Mouse (Mus musculus): Measurements from ENCODE around the gene Ldlrad2. TPM values are rescaled to one million over a fixed set of nuclear protein-coding genes. Genes with fewer than 3 reads are reported as not detected.

Gene Ldlrad2
- polyA plus RNA-seq, 1 experiment = not detected

- H3K27ac ChIP-seq (ENCODE audit: control insufficient read depth, insufficient read depth, low read depth, low read length, poor library complexity) = no peak overlapping the region
- TF ChIP-seq CTCF (IDR thresholded peaks at IDR 0.05; ENCODE audit: control insufficient read depth, insufficient read depth, low read length) (no peak), POLR2A (IDR thresholded peaks at IDR 0.05; ENCODE audit: borderline replicate concordance, control insufficient read depth, low read depth, low read length) (no peak)
- no peak overlapping the region for H3K4me3 ChIP-seq (replicated peaks; ENCODE audit: control insufficient read depth, low read depth, low read length)
- no peaks in the 10 kb centered on the region; the same call in 1 of the 2 replicates for H3K4me1 ChIP-seq (ENCODE audit: control insufficient read depth, insufficient read depth, low read length)
- 35% methylated on average over 4 of the region's 4 CpGs for WGBS
Observed at GRCm38 (mm10) chr4:137579789-137580188, 5.4 kb upstream of the Ldlrad2 start.

GRCm38 (mm10) chr4:137578181-137578845 is 3.9 kb upstream of the Ldlrad2 start:
- Histone ChIP-seq H3K4me3 (replicated peaks; ENCODE audit: control insufficient read depth, low read depth, low read length) (no peak overlapping the region), H3K27ac (ENCODE audit: control insufficient read depth, insufficient read depth, low read depth, low read length, poor library complexity) (no peak overlapping the region), H3K4me1 (ENCODE audit: control insufficient read depth, insufficient read depth, low read length) (no peaks in the 10 kb centered on the region; the same call in 1 of the 2 replicates)
- TF ChIP-seq CTCF (IDR thresholded peaks at IDR 0.05; ENCODE audit: control insufficient read depth, insufficient read depth, low read length) (peak; percentile 51; the same call in 1 of the 2 replicates), POLR2A (IDR thresholded peaks at IDR 0.05; ENCODE audit: borderline replicate concordance, control insufficient read depth, low read depth, low read length) (0 out of 2 replicates have a peak, but pooled peaks have one; percentile 16)
- 4% methylated on average over 39 of the region's 39 CpGs for WGBS

- TF ChIP-seq CTCF (IDR thresholded peaks at IDR 0.05; ENCODE audit: control insufficient read depth, insufficient read depth, low read length) (no peak), POLR2A (IDR thresholded peaks at IDR 0.05; ENCODE audit: borderline replicate concordance, control insufficient read depth, low read depth, low read length) (no peak)
- 93% methylated on average over 12 of the region's 12 CpGs for WGBS
- H3K4me3 ChIP-seq (replicated peaks; ENCODE audit: control insufficient read depth, low read depth, low read length) = no peak overlapping the region
- no peak overlapping the region for H3K27ac ChIP-seq (ENCODE audit: control insufficient read depth, insufficient read depth, low read depth, low read length, poor library complexity)
- no peaks in the 10 kb centered on the region; the same call in 1 of the 2 replicates for H3K4me1 ChIP-seq (ENCODE audit: control insufficient read depth, insufficient read depth, low read length)
Observed at GRCm38 (mm10) chr4:137577486-137577885, 3.1 kb upstream of the Ldlrad2 start.

DNA sequence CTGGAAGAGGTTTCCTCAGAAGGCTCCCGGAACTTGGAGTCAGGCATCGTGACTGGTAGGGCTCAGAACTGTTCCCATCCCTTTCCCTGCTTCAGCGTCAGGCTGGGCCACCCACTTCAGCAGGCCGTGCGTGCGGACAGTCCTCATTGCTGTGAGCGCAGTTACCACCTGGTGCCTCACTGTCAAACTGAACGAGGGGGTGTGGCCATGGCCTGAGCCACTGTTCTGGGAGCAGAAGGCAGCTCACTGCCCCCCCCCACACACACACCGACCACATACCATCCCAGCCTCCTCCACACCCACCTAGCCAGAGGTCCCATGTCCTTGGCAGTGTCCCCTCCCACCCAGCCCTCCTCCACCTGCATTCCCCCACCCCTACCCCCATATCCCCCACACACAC is 4.5 kb downstream of the Ldlrad2 start:
- H3K27ac ChIP-seq (ENCODE audit: control insufficient read depth, insufficient read depth, low read depth, low read length, poor library complexity) = no peak overlapping the region
- H3K4me3 ChIP-seq (replicated peaks; ENCODE audit: control insufficient read depth, low read depth, low read length) = no peak overlapping the region
- no peaks in the 10 kb centered on the region for H3K4me1 ChIP-seq (ENCODE audit: control insufficient read depth, insufficient read depth, low read length)
- WGBS = 80% methylated on average over 9 of the region's 9 CpGs
- no peak for TF ChIP-seq CTCF (IDR thresholded peaks at IDR 0.05; ENCODE audit: control insufficient read depth, insufficient read depth, low read length)
- TF ChIP-seq POLR2A (IDR thresholded peaks at IDR 0.05; ENCODE audit: borderline replicate concordance, control insufficient read depth, low read depth, low read length) = no peak

DNA sequence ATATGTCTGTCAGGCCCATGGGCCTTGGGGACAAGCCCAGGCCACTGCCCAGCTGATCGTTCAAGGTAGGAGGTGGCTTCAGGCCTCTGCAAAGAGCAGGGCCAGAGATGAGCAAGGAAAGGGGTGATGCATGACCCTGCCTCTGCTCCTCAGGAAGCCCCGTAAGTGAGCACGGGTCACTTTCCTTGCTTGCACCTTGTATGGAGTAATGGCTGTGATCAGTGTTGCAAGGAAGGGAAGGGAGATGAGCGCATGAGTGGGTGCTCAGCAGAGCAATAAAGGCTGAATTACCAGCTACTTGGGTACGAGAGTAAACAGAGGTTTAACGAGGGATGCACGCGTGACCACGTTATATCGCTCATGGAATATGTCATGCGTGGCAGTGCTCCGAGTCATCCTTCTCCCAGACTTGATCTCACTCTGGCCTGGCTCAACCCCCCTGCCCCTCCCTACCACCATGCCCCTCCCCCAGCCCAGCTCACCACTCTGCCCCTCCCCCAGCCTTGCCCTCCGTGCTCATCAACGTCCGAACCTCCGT is 17.6 kb downstream of the Ldlrad2 start:
- WGBS = 85% methylated on average over 16 of the region's 16 CpGs
- no peak overlapping the region for H3K27ac ChIP-seq (ENCODE audit: control insufficient read depth, insufficient read depth, low read depth, low read length, poor library complexity)
- no peak overlapping the region for H3K4me3 ChIP-seq (replicated peaks; ENCODE audit: control insufficient read depth, low read depth, low read length)
- no peak for TF ChIP-seq CTCF (IDR thresholded peaks at IDR 0.05; ENCODE audit: control insufficient read depth, insufficient read depth, low read length)
- TF ChIP-seq POLR2A (IDR thresholded peaks at IDR 0.05; ENCODE audit: borderline replicate concordance, control insufficient read depth, low read depth, low read length) = no peak
- H3K4me1 ChIP-seq (ENCODE audit: control insufficient read depth, insufficient read depth, low read length) = no peaks in the 10 kb centered on the region

DNA sequence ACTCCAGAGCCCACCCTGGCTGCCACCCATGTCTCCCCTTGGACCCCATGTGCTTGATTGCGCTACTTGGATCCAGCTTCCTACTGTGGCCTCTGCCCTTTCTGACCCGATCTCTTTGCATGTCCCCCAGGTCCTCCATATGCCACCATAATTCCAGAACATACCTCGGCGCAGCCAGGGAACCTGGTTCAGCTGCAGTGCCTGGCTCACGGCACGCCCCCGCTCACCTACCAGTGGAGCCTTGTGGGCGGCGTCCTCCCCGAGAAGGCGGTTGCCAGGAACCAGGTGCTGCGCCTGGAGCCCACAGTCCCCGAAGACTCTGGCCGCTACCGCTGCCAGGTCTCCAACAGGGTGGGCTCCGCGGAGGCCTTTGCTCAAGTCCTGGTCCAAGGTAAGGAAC is 20.9 kb downstream of the Ldlrad2 start:
- Histone ChIP-seq H3K27ac (ENCODE audit: control insufficient read depth, insufficient read depth, low read depth, low read length, poor library complexity) (no peak overlapping the region), H3K4me1 (ENCODE audit: control insufficient read depth, insufficient read depth, low read length) (no peaks in the 10 kb centered on the region), H3K4me3 (replicated peaks; ENCODE audit: control insufficient read depth, low read depth, low read length) (no peak overlapping the region)
- WGBS = 92% methylated on average over 17 of the region's 17 CpGs
- TF ChIP-seq CTCF (IDR thresholded peaks at IDR 0.05; ENCODE audit: control insufficient read depth, insufficient read depth, low read length) (no peak), POLR2A (IDR thresholded peaks at IDR 0.05; ENCODE audit: borderline replicate concordance, control insufficient read depth, low read depth, low read length) (no peak)

- WGBS = 63% methylated on average over 5 of the region's 5 CpGs
- no peak overlapping the region for H3K27ac ChIP-seq (ENCODE audit: control insufficient read depth, insufficient read depth, low read depth, low read length, poor library complexity)
- H3K4me1 ChIP-seq (ENCODE audit: control insufficient read depth, insufficient read depth, low read length) = no peaks in the 10 kb centered on the region
- TF ChIP-seq POLR2A (IDR thresholded peaks at IDR 0.05; ENCODE audit: borderline replicate concordance, control insufficient read depth, low read depth, low read length) (no peak), CTCF (IDR thresholded peaks at IDR 0.05; ENCODE audit: control insufficient read depth, insufficient read depth, low read length) (peak; percentile 61)
- no peak overlapping the region for H3K4me3 ChIP-seq (replicated peaks; ENCODE audit: control insufficient read depth, low read depth, low read length)
Observed at GRCm38 (mm10) chr4:137546003-137546525, 28.3 kb downstream of the Ldlrad2 start.

GRCm38 (mm10) chr4:137545568-137545967 is 28.8 kb downstream of the Ldlrad2 start:
- WGBS = 83% methylated on average over 9 of the region's 9 CpGs
- H3K4me1 ChIP-seq (ENCODE audit: control insufficient read depth, insufficient read depth, low read length) = no peaks in the 10 kb centered on the region
- no peak for TF ChIP-seq CTCF (IDR thresholded peaks at IDR 0.05; ENCODE audit: control insufficient read depth, insufficient read depth, low read length)
- no peak for TF ChIP-seq POLR2A (IDR thresholded peaks at IDR 0.05; ENCODE audit: borderline replicate concordance, control insufficient read depth, low read depth, low read length)
- no peak overlapping the region for H3K4me3 ChIP-seq (replicated peaks; ENCODE audit: control insufficient read depth, low read depth, low read length)
- H3K27ac ChIP-seq (ENCODE audit: control insufficient read depth, insufficient read depth, low read depth, low read length, poor library complexity) = no peak overlapping the region
